Mouse (Mus musculus): ENCODE results near the gene S100pbp. TPM values are rescaled to one million over a fixed set of nuclear protein-coding genes. Genes with fewer than 3 reads are reported as not detected.

S100pbp gene
- polyA plus RNA-seq, 1 experiment = 21.7 TPM

GRCm38 (mm10) chr4:129129387-129129786, 60.1 kb downstream of the S100pbp start:
- no peak for DNase-seq (ENCODE audit: low spot score)

- DNase-seq (ENCODE audit: low spot score) = no peak
Observed at GRCm38 (mm10) chr4:129128582-129129338, 60.8 kb downstream of the S100pbp start.

- DNase-seq (ENCODE audit: low spot score) = no peak
Observed at GRCm38 (mm10) chr4:129125736-129126451, 63.6 kb downstream of the S100pbp start.

GRCm38 (mm10) chr4:129124652-129125146, 64.8 kb downstream of the S100pbp start:
- no peak for DNase-seq (ENCODE audit: low spot score)

- DNase-seq (ENCODE audit: low spot score) = no peak
Observed at GRCm38 (mm10) chr4:129122719-129123118, 66.8 kb downstream of the S100pbp start.

- DNase-seq (ENCODE audit: low spot score) = no peak
Observed at GRCm38 (mm10) chr4:129122107-129122506, 67.4 kb downstream of the S100pbp start.

- DNase-seq (ENCODE audit: low spot score) = no peak
Observed at GRCm38 (mm10) chr4:129121569-129122086, 67.9 kb downstream of the S100pbp start, which contains the start of gene Hpca. Gene Hpca, minus strand, starts transcription at chr4:129122036.

- peak; percentile 51 for DNase-seq (ENCODE audit: low spot score)
Observed at GRCm38 (mm10) chr4:129120520-129121445, 68.7 kb downstream of the S100pbp start.

- no peak for DNase-seq (ENCODE audit: low spot score)
Observed at GRCm38 (mm10) chr4:129119708-129120107, 69.8 kb downstream of the S100pbp start.

GRCm38 (mm10) chr4:129117720-129118510, 71.6 kb downstream of the S100pbp start:
- DNase-seq (ENCODE audit: low spot score) = no peak

GRCm38 (mm10) chr4:129116703-129117102, 72.8 kb downstream of the S100pbp start:
- DNase-seq (ENCODE audit: low spot score) = no peak

- DNase-seq (ENCODE audit: low spot score) = no peak
Observed at GRCm38 (mm10) chr4:129113083-129113988, 76.2 kb downstream of the S100pbp start.

- no peak for DNase-seq (ENCODE audit: low spot score)
Observed at GRCm38 (mm10) chr4:129112231-129112630, 77.3 kb downstream of the S100pbp start.

- DNase-seq (ENCODE audit: low spot score) = no peak
Observed at GRCm38 (mm10) chr4:129111350-129111749, 78.2 kb downstream of the S100pbp start.

GRCm38 (mm10) chr4:129110804-129111203, 78.7 kb downstream of the S100pbp start:
- no peak for DNase-seq (ENCODE audit: low spot score)

- DNase-seq (ENCODE audit: low spot score) = no peak
Observed at GRCm38 (mm10) chr4:129108624-129109023, 80.9 kb downstream of the S100pbp start.

GRCm38 (mm10) chr4:129107348-129107899, 82.1 kb downstream of the S100pbp start:
- DNase-seq (ENCODE audit: low spot score) = no peak

GRCm38 (mm10) chr4:129106073-129106472, 83.5 kb downstream of the S100pbp start:
- DNase-seq (ENCODE audit: low spot score) = no peak

GRCm38 (mm10) chr4:129105356-129105755, 84.2 kb downstream of the S100pbp start, which contains the start of gene Tmem54:
Gene Tmem54, plus strand, starts transcription at chr4:129105548.
- DNase-seq (ENCODE audit: low spot score) = peak; percentile 74
